Comparison of ENCODE assay signal across 8 mouse cellular contexts in the genomic region with DNA sequence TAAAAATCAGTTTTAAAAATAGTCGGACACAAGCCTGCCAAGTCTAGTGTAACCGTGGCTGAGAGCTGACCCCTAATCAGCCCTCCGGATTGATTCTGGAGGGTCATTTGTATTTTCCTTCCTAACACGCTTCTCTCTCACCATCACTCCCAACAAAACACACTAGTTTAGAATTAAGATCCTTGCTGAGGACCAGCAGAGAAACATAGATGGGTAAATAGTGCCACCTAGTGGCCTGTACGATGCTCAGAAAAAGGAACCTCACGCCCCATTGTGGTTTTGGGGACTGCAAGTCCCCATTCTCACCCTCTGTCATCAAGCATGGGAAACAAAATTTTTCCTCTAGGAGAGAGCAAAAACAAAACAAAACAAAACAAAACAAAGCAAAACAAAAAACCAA.
DNase-seq lines count a peak whose midpoint lies in the region; ATAC-seq lines count a peak whose summit lies in the region.

No protein-coding gene starts in this region.

- WGBS in liver, embryonic 11.5 days: 17% methylated on average over 6 of the region's 6 CpGs
- 4% methylated on average over 6 of the region's 6 CpGs for WGBS in forebrain, embryonic 13.5 days
- WGBS in hindbrain, embryonic 14.5 days: 2% methylated on average over 6 of the region's 6 CpGs
- WGBS in neural tube, embryonic 14.5 days: 4% methylated on average over 6 of the region's 6 CpGs

- ATAC-seq in liver, embryonic 11.5 days (replicated peaks; ENCODE audit: low FRiP score): no peak
- ATAC-seq in forebrain, embryonic 13.5 days: peak; percentile 83
- 0 out of 2 replicates have a peak, but pooled peaks have one; percentile 68 for ATAC-seq in hindbrain, embryonic 14.5 days (ENCODE audit: low FRiP score)
- ATAC-seq in neural tube, embryonic 14.5 days (ENCODE audit: low read depth): peak; percentile 71
- ATAC-seq in erythroid progenitor cell, adult 5-6 weeks (replicated peaks; ENCODE audit: low FRiP score, poor library complexity, severe bottlenecking): no peak

- H3K4me2 ChIP-seq in liver, embryonic 11.5 days: no peak overlapping the region
- H3K4me2 ChIP-seq in forebrain, embryonic 13.5 days: peak overlapping the region; percentile 56
- H3K4me2 ChIP-seq in hindbrain, embryonic 14.5 days (replicated peaks): peak overlapping the region; percentile 45
- H3K4me2 ChIP-seq in neural tube, embryonic 14.5 days (ENCODE audit: low read depth, low read length): peak overlapping the region; percentile 39

- intact Hi-C loops in left cerebral cortex, postnatal 36 days (cut with DNase I): loop anchor here (1.0 to 10.0 kb wide), 5 partner anchors 93 to 1397 kb away; partner anchors contain the start of gene Dnajc19

- no peak overlapping the region for H3K9ac ChIP-seq in liver, embryonic 11.5 days (ENCODE audit: low read depth, low read length)
- peak overlapping the region; percentile 48; the same call in 1 of the 2 replicates for H3K9ac ChIP-seq in forebrain, embryonic 13.5 days
- H3K9ac ChIP-seq in hindbrain, embryonic 14.5 days: peak overlapping the region; percentile 25; the same call in 1 of the 2 replicates
- no peak overlapping the region for H3K9ac ChIP-seq in neural tube, embryonic 14.5 days (replicated peaks; ENCODE audit: low read depth, low read length)

- H3K4me3 ChIP-seq in liver, embryonic 11.5 days (ENCODE audit: low read depth, low read length): no peak overlapping the region
- peak overlapping the region; percentile 15; the same call in 1 of the 2 replicates for H3K4me3 ChIP-seq in forebrain, embryonic 13.5 days
- no peak overlapping the region for H3K4me3 ChIP-seq in hindbrain, embryonic 14.5 days (replicated peaks; ENCODE audit: low read length)
- no peak overlapping the region for H3K4me3 ChIP-seq in neural tube, embryonic 14.5 days (ENCODE audit: low read depth, low read length)

- no peaks in the 10 kb centered on the region for H3K4me1 ChIP-seq in liver, embryonic 11.5 days (replicated peaks; ENCODE audit: control insufficient read depth, insufficient read depth, low read length)
- peaks cover 25% of the 10 kb centered on the region for H3K4me1 ChIP-seq in forebrain, embryonic 13.5 days
- H3K4me1 ChIP-seq in hindbrain, embryonic 14.5 days (replicated peaks; ENCODE audit: control insufficient read depth, insufficient read depth, low read length): peaks cover 5% of the 10 kb centered on the region; the same call in 1 of the 2 replicates
- H3K4me1 ChIP-seq in neural tube, embryonic 14.5 days (ENCODE audit: control insufficient read depth, insufficient read depth, low read length): peaks cover 3% of the 10 kb centered on the region; the same call in 1 of the 2 replicates

- no peak overlapping the region for H3K27ac ChIP-seq in liver, embryonic 11.5 days (ENCODE audit: low read depth, low read length)
- H3K27ac ChIP-seq in forebrain, embryonic 13.5 days: no peak overlapping the region
- no peak overlapping the region for H3K27ac ChIP-seq in hindbrain, embryonic 14.5 days
- H3K27ac ChIP-seq in neural tube, embryonic 14.5 days (ENCODE audit: low read depth, low read length): no peak overlapping the region

- H3K27me3 ChIP-seq in liver, embryonic 11.5 days (replicated peaks; ENCODE audit: control insufficient read depth, insufficient read depth, low read length): no peaks in the 10 kb centered on the region; the same call in 1 of the 2 replicates
- H3K27me3 ChIP-seq in forebrain, embryonic 13.5 days: no peaks in the 10 kb centered on the region
- no peaks in the 10 kb centered on the region for H3K27me3 ChIP-seq in hindbrain, embryonic 14.5 days (ENCODE audit: control insufficient read depth, insufficient read depth, low read length)
- H3K27me3 ChIP-seq in neural tube, embryonic 14.5 days (ENCODE audit: control insufficient read depth, insufficient read depth, low read length): no peaks in the 10 kb centered on the region

- DNase-seq in liver: peak; percentile 8
- DNase-seq in liver, embryonic 11.5 days (ENCODE audit: low spot score): no peak
- DNase-seq in c-Kit-positive CD71-positive TER-119-negative erythroid progenitor cells, embryonic 14.5 days (ENCODE audit: low read depth): peak; percentile 7
- peak; percentile 92 for DNase-seq in hindbrain, embryonic 14.5 days (ENCODE audit: low spot score)
- DNase-seq in left cerebral cortex, postnatal 36 days (ENCODE audit: low spot score in 2 of 2): peak; percentile 51 to 65

- no peaks in the 10 kb centered on the region for H3K9me3 ChIP-seq in liver, embryonic 11.5 days (ENCODE audit: control insufficient read depth, low read length)
- H3K9me3 ChIP-seq in forebrain, embryonic 13.5 days (replicated peaks): no peaks in the 10 kb centered on the region
- H3K9me3 ChIP-seq in hindbrain, embryonic 14.5 days (ENCODE audit: control insufficient read depth, low read length): no peaks in the 10 kb centered on the region
- H3K9me3 ChIP-seq in neural tube, embryonic 14.5 days (ENCODE audit: control insufficient read depth, low read length): no peaks in the 10 kb centered on the region

- H3K36me3 ChIP-seq in liver, embryonic 11.5 days (ENCODE audit: control insufficient read depth, insufficient read depth, low read length): no peaks in the 10 kb centered on the region
- no peaks in the 10 kb centered on the region for H3K36me3 ChIP-seq in forebrain, embryonic 13.5 days (ENCODE audit: poor library complexity, severe bottlenecking)
- H3K36me3 ChIP-seq in hindbrain, embryonic 14.5 days (replicated peaks; ENCODE audit: control insufficient read depth, insufficient read depth): no peaks in the 10 kb centered on the region
- H3K36me3 ChIP-seq in neural tube, embryonic 14.5 days (ENCODE audit: control insufficient read depth, insufficient read depth, low read length): no peaks in the 10 kb centered on the region

Comparison
In these comparisons a context has a peak if more than half of its experiments do, and no peak if none do; other contexts are left out.
1. ATAC-seq: peak in forebrain, embryonic 13.5 days (single experiment), hindbrain, embryonic 14.5 days (single experiment) and neural tube, embryonic 14.5 days (single experiment); none in liver, embryonic 11.5 days (single experiment) and erythroid progenitor cell, adult 5-6 weeks (single experiment).
2. H3K9ac ChIP-seq: peak in forebrain, embryonic 13.5 days (single experiment) and hindbrain, embryonic 14.5 days (single experiment); none in liver, embryonic 11.5 days (single experiment) and neural tube, embryonic 14.5 days (single experiment).